Mouse (Mus musculus) midbrain, embryonic 11.5 days (tissue): Measurements from ENCODE around the gene Ascl2. TPM values are rescaled to one million over a fixed set of nuclear protein-coding genes. Genes with fewer than 3 reads are reported as not detected.

ENCODE experiments used
- ATAC-seq: fragments of 200-750 bp; cut with Nextera tagmentation; 2 replicates; pipeline ENCODE4 v1.8.0; 2017; ENCODE audit warnings: moderate TSS enrichment, moderate library complexity; ENCODE audit not compliant: low FRiP score
- DNase-seq: peaks from one replicate; pipeline ENCODE4 v3.0.0; 2015; ENCODE audit warnings: low spot score; ENCODE audit errors: missing footprints
- H3K27ac ChIP-seq: fragments of 300-500 bp; sonication (generic); 2 replicates; pipeline ENCODE4 v1.5.1; 2014; ENCODE audit warnings: low read depth, low read length
- H3K27me3 ChIP-seq: fragments of 300-500 bp; sonication (generic); 2 replicates; pipeline ENCODE4 v1.6.1; 2014; ENCODE audit warnings: mild to moderate bottlenecking, low read length, moderate library complexity, mixed read lengths; ENCODE audit not compliant: control insufficient read depth, insufficient read depth
- H3K36me3 ChIP-seq: fragments of 300-500 bp; sonication (generic); 2 replicates; pipeline ENCODE4 v1.6.1; 2014; ENCODE audit warnings: mild to moderate bottlenecking, low read length, moderate library complexity, mixed read lengths; ENCODE audit not compliant: control insufficient read depth, insufficient read depth
- H3K4me1 ChIP-seq: fragments of 300-500 bp; sonication (generic); 2 replicates; pipeline ENCODE4 v1.6.1; 2014; ENCODE audit warnings: low read length; ENCODE audit not compliant: control insufficient read depth, insufficient read depth
- H3K4me2 ChIP-seq: fragments of 300-500 bp; sonication (generic); 2 replicates; pipeline ENCODE4 v1.6.1; 2014; ENCODE audit warnings: mild to moderate bottlenecking, moderate library complexity
- H3K4me3 ChIP-seq: fragments of 300-500 bp; sonication (generic); 2 replicates; pipeline ENCODE4 v1.5.1; 2014; ENCODE audit warnings: low read depth, low read length
- H3K9ac ChIP-seq: fragments of 300-500 bp; sonication (generic); 2 replicates; pipeline ENCODE4 v1.6.1; 2014; ENCODE audit warnings: low read length
- H3K9me3 ChIP-seq: fragments of 300-500 bp; sonication (generic); 2 replicates; pipeline ENCODE4 v1.6.1; 2016; ENCODE audit warnings: low read length; ENCODE audit not compliant: control insufficient read depth
- WGBS: fragments of 180-500 bp; shearing (Covaris S2); extraction: QIAGEN DNeasy Blood & Tissue Kit; methylation state at CpG from one replicate; pipeline ENCODE4 v1.1.7; 2014; 5-methylcytosine and 5-hydroxymethylcytosine counted together
- polyA plus RNA-seq: library from polyadenylated mRNA; unstranded; fragments of >200 nt; fragmentation: Nextera tagmentation; extraction: Ambion mirVana; gene quantifications from 2 replicates; pipeline ENCODE4 v1.2.1, GENCODE M21; 2014

Ascl2 gene
- polyA plus RNA-seq, 1 experiment from 2014 or later: 0.38 TPM

GRCm38 (mm10) chr7:143004727-143005343, 35.8 kb upstream of the Ascl2 start, which contains the start of gene Tspan32:
Gene Tspan32, plus strand, starts transcription at chr7:143005046.
- 82% methylated on average over 4 of the region's 4 CpGs for WGBS
- no peak within 1 kb of the TSS for H3K27ac ChIP-seq
- H3K36me3 ChIP-seq: no peaks in the 10 kb centered on the region
- no peak within 1 kb of the TSS for H3K4me3 ChIP-seq
- H3K4me2 ChIP-seq: no peak within 1 kb of the TSS
- ATAC-seq (no peak), DNase-seq (no peak)
- no peak within 1 kb of the TSS for H3K9ac ChIP-seq
- H3K27me3 ChIP-seq: no peaks in the 10 kb centered on the region
- H3K4me1 ChIP-seq: no peaks in the 10 kb centered on the region
- no peaks in the 10 kb centered on the region for H3K9me3 ChIP-seq

GRCm38 (mm10) chr7:143002679-143003078, 33.6 kb upstream of the Ascl2 start:
- Histone ChIP-seq H3K27ac (no peak overlapping the region), H3K36me3 (no peaks in the 10 kb centered on the region), H3K27me3 (no peaks in the 10 kb centered on the region), H3K4me3 (no peak overlapping the region), H3K4me2 (no peak overlapping the region), H3K9me3 (no peaks in the 10 kb centered on the region), H3K9ac (no peak overlapping the region), H3K4me1 (no peaks in the 10 kb centered on the region)
- 37% methylated on average over 3 of the region's 3 CpGs for WGBS
- ATAC-seq: no peak
- no peak for DNase-seq

GRCm38 (mm10) chr7:142997403-142998150, 28.5 kb upstream of the Ascl2 start:
- no peak for DNase-seq
- WGBS: 94% methylated on average over 3 of the region's 3 CpGs
- no peaks in the 10 kb centered on the region for H3K27me3 ChIP-seq
- H3K9ac ChIP-seq: no peak overlapping the region
- no peak overlapping the region for H3K4me3 ChIP-seq
- no peak overlapping the region for H3K27ac ChIP-seq
- H3K36me3 ChIP-seq: no peaks in the 10 kb centered on the region
- no peaks in the 10 kb centered on the region for H3K4me1 ChIP-seq
- no peaks in the 10 kb centered on the region for H3K9me3 ChIP-seq
- no peak overlapping the region for H3K4me2 ChIP-seq
- no peak for ATAC-seq

- Histone ChIP-seq H3K36me3 (no peaks in the 10 kb centered on the region), H3K27me3 (no peaks in the 10 kb centered on the region), H3K9ac (no peak overlapping the region), H3K4me1 (no peaks in the 10 kb centered on the region), H3K27ac (no peak overlapping the region), H3K4me3 (no peak overlapping the region), H3K9me3 (no peaks in the 10 kb centered on the region), H3K4me2 (no peak overlapping the region)
- DNase-seq (no peak), ATAC-seq (no peak)
- 79% methylated on average over 2 of the region's 2 CpGs for WGBS
Measured at GRCm38 (mm10) chr7:142996998-142997397, 27.9 kb upstream of the Ascl2 start.

DNA sequence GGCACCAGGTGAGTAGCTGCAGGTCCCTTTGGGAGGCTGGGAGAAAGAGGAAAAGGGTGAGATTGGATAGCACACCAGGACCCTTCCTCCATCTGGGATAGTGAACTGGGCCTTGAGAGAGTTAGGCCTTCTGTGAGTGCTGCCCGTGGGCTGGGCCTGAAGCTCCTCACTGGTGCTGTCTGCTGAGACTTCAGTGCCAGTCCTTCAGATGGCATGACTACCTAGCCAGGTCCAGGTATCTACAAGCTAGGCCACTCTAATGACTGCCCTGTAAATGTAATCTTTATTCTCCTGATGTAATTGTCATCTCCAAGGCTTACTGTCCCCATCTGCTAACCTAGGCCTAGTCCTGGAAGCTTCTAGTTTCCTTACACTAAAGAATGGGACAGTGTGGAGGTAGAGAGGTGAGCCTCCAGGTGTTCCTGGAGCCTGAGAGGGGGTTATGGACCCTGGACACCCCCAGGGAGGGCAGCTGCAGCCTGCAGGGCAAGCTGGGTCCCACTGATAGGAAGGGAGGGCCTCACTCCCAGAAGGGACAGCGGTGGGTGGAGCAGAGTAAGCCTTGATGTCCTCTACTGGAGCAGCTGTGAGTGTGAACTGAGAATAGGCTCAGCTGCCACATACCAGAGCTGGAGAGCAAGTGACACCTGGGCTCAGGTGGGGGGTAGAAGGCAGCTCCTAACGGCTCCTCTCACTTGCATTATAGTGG, 26.7 kb upstream of the Ascl2 start:
- H3K9ac ChIP-seq: no peak overlapping the region
- 79% methylated on average over 3 of the region's 3 CpGs for WGBS
- H3K27me3 ChIP-seq: no peaks in the 10 kb centered on the region

GRCm38 (mm10) chr7:142995004-142995403, 25.9 kb upstream of the Ascl2 start:
- H3K4me2 ChIP-seq: no peak overlapping the region
- no peak overlapping the region for H3K27ac ChIP-seq
- H3K9ac ChIP-seq: no peak overlapping the region
- DNase-seq: no peak
- no peaks in the 10 kb centered on the region for H3K4me1 ChIP-seq
- H3K27me3 ChIP-seq: no peaks in the 10 kb centered on the region
- H3K4me3 ChIP-seq: no peak overlapping the region
- no peaks in the 10 kb centered on the region for H3K9me3 ChIP-seq
- ATAC-seq: no peak
- H3K36me3 ChIP-seq: no peaks in the 10 kb centered on the region

More for the DNA sequence above, 26.7 kb upstream of the Ascl2 start:
- Histone ChIP-seq H3K4me3 (no peak overlapping the region), H3K27ac (no peak overlapping the region), H3K36me3 (no peaks in the 10 kb centered on the region), H3K9me3 (no peaks in the 10 kb centered on the region), H3K4me2 (no peak overlapping the region), H3K4me1 (no peaks in the 10 kb centered on the region)
- ATAC-seq (no peak), DNase-seq (no peak)

GRCm38 (mm10) chr7:142987718-142988117, 18.7 kb upstream of the Ascl2 start:
- no peak overlapping the region for H3K4me3 ChIP-seq

GRCm38 (mm10) chr7:142985146-142985545, 16.1 kb upstream of the Ascl2 start:
- Histone ChIP-seq H3K36me3 (no peaks in the 10 kb centered on the region), H3K27me3 (no peaks in the 10 kb centered on the region), H3K4me2 (no peak overlapping the region), H3K9ac (no peak overlapping the region), H3K4me1 (no peaks in the 10 kb centered on the region), H3K27ac (no peak overlapping the region), H3K4me3 (no peak overlapping the region), H3K9me3 (no peaks in the 10 kb centered on the region)
- no peak for ATAC-seq
- no peak for DNase-seq
- WGBS: 93% methylated on average over 4 of the region's 4 CpGs

More at GRCm38 (mm10) chr7:142987718-142988117, 18.7 kb upstream of the Ascl2 start:
- Histone ChIP-seq H3K27me3 (no peaks in the 10 kb centered on the region), H3K36me3 (no peaks in the 10 kb centered on the region), H3K9ac (no peak overlapping the region), H3K4me1 (no peaks in the 10 kb centered on the region), H3K27ac (no peak overlapping the region), H3K9me3 (no peaks in the 10 kb centered on the region), H3K4me2 (no peak overlapping the region)
- ATAC-seq: no peak
- 95% methylated on average over 3 of the region's 3 CpGs for WGBS
- no peak for DNase-seq

GRCm38 (mm10) chr7:142981908-142982307, 12.8 kb upstream of the Ascl2 start:
- no peaks in the 10 kb centered on the region for H3K36me3 ChIP-seq
- H3K9me3 ChIP-seq: no peaks in the 10 kb centered on the region
- no peak overlapping the region for H3K4me3 ChIP-seq
- no peak overlapping the region for H3K27ac ChIP-seq
- H3K4me2 ChIP-seq: no peak overlapping the region
- no peak overlapping the region for H3K9ac ChIP-seq
- 80% methylated on average over 4 of the region's 4 CpGs for WGBS
- no peaks in the 10 kb centered on the region for H3K27me3 ChIP-seq
- ATAC-seq (no peak), DNase-seq (peak; percentile 8)
- H3K4me1 ChIP-seq: no peaks in the 10 kb centered on the region
